Mouse (Mus musculus) hematopoietic stem cell, adult 5-6 weeks (primary cell): ENCODE data around the gene Myo1f. TPM values are rescaled to one million over a fixed set of nuclear protein-coding genes. Genes with fewer than 3 reads are reported as not detected.
A peak's percentile ranks its signal among the peaks of the same experiment; 100 is the strongest.

Experiments used
- ATAC-seq, 2 experiments: fragments of 125-278 bp in 1 of 2; replicated peaks in 1 of 2; 2 replicates each; pipeline ENCODE4 v1.8.0; 2016 to 2017; ENCODE audit warnings: inconsistent platforms in 2 of 2, mild to moderate bottlenecking in 2 of 2, moderate number of reproducible peaks in 2 of 2, low read depth in 1 of 2, moderate TSS enrichment in 1 of 2; ENCODE audit not compliant: low FRiP score in 2 of 2, poor library complexity in 2 of 2, severe bottlenecking in 2 of 2, insufficient read depth in 1 of 2, low TSS enrichment in 1 of 2
- total RNA-seq: library from RNA; stranded (forward); fragments of 172-1452, 232-1000 nt; gene quantifications from 2 replicates; pipeline ENCODE4 v1.2.3, GENCODE M21; 2017

The Myo1f gene
- total RNA-seq, 1 experiment from 2014 or later, result 54.8 TPM

GRCm38 (mm10) chr17:33630171-33630895 is 74.8 kb downstream of the Myo1f start:
- ATAC-seq, result no peak

DNA sequence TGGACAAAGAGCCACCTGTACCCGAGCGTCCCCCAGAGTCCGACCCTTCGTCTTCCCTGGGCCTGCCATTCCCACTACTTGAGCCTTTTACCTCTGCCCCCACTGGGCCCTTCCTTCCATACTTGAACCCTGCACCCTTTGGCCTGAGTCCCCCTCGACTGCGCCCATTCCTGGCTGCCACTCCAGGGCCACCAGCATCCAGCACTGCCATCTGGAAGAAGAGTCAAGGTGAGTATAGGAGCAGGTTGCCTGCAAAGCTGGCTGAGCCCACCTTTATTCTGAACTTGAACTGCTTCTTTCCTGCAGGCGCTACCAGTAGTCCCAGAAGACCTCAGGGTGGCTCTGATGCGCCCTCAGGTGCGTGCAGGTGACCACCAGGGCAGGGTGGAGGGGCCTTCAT is 75.7 kb downstream of the Myo1f start:
- ATAC-seq, result no peak

DNA sequence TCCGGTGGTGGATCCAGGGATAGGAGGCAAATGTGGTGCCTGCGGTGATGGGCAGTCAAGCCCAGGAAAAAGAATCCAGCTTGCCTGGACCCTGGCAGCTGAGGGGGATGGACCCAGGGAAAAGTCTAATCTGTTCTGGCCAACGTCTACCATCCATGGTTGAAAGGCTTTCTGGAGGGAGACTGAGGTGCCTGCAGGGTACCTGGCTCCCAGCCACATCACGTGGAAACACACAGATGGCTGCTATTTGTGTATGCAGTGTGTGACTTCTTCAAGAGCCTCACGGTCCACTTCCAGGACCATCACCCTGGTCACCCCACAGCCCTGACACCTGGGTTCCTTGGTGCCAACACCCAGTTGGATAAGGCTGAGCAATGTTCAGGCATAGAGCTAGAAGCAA is 76.3 kb downstream of the Myo1f start:
- no peak for ATAC-seq

GRCm38 (mm10) chr17:33637038-33637437 is 81.5 kb downstream of the Myo1f start:
- no peak for ATAC-seq

DNA sequence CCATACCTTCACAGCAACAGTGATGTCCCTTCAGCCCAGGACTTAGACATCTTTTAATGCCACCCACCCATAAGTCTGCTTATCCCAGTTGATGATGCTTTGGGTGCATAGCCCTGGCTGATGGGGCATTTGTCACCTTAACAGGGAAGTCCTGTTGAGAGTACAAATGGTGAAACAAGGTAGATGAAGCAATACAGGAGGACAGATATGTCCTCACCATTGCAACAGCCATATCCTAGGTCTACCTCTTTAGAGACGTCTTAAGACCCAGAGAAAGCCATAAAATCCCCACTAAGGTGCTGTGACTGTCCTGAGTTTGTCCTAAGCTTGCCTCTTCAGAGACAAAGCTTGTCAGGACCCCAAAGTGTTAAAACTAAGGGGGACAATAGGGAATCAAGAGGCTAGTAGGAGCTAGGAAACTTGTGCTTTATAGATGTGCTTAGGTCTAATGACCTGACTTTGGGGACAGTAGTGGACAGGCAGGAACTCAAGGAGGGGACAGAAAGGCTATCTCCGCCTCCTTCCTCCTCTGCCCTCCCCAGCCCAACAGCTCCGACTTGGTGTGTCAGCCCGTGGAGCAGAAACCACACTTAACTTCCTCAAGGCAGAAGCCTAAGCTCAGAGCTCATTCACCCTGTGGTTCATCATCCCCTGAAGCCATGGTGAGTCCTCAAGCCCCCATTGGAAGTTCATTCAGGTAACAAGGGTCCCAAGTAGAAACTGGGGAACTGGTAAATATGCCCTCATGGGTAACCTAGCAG is 82.2 kb downstream of the Myo1f start, which contains the start of gene Pram1:
Pram1 (plus strand) TSS at position 541 of the 761 bp plus-strand sequence.
- peak; percentile 67 to 76 for ATAC-seq

GRCm38 (mm10) chr17:33639743-33640142 is 84.2 kb downstream of the Myo1f start:
- peak in 1 of 2 experiments; percentile 29; a peak in 1 of 4 replicates for ATAC-seq

GRCm38 (mm10) chr17:33644068-33644467 is 88.6 kb downstream of the Myo1f start:
- no peak for ATAC-seq

GRCm38 (mm10) chr17:33645073-33645472 is 89.6 kb downstream of the Myo1f start:
- ATAC-seq, result no peak

DNA sequence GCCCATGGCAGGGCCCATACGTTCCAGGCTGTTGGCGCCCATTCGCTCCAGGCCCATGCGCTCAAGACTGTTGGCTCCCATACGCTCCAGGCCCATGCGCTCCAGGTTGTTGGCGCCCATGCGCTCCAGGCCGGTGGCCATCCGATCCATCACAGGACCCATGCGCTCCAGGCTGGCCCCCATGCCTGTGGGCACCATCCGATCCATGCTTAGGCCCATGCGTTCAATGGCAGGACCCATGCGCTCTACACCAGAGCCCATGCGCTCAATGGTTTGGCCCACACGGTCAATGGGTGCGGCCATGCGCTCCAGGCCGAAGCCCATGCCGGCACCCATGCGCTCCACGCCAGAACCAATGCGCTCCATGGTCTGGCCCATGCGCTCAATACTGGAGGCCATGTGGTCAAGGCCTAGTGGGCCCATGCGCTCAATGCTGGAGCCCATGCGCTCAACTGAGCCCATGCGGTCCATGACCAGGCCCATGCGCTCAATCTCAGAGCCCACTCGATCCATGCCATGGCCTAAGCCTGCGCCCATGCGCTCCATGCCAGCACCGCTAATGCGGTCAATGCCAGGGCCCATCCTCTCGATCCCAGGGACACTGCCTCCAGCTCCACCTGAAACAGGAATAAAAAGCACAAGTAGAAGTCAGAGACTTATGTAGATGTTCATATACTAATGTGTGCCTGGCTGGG is 94.4 kb downstream of the Myo1f start:
- ATAC-seq, result no peak

Other genes starting within 250 kb of the Myo1f start
- 25.0 and 33.6 TPM in 2 replicates for gene Zfp81, start 196.8 kb upstream of the Myo1f start, total RNA-seq
- 15.0 and 63.8 TPM in 2 replicates for gene Zfp101, start 161.1 kb upstream of the Myo1f start, total RNA-seq
- not detected in 2 replicates for gene Actl9, start 122.8 kb upstream of the Myo1f start, total RNA-seq
- 49.4 and 63.8 TPM in 2 replicates for gene Adamts10, start 31.5 kb upstream of the Myo1f start, total RNA-seq
- 19.2 and 19.3 TPM in 2 replicates for gene Zfp414, start 73.4 kb downstream of the Myo1f start, total RNA-seq
- 2.7 and 3.0 TPM in 2 replicates for gene Pram1, start 82.3 kb downstream of the Myo1f start, total RNA-seq
- 275 and 543 TPM in 2 replicates for gene Hnrnpm, start 131.2 kb downstream of the Myo1f start, total RNA-seq
- gene March2, start 163.0 kb downstream of the Myo1f start, total RNA-seq, result 20.5 and 28.7 TPM in 2 replicates
- 31.6 and 49.3 TPM in 2 replicates for gene Rab11b, start 204.8 kb downstream of the Myo1f start, total RNA-seq
- gene Angptl4, start 226.1 kb downstream of the Myo1f start, total RNA-seq, result 5.6 and 6.6 TPM in 2 replicates